Mouse (Mus musculus): ENCODE measurements around the gene Lgr4. TPM values are rescaled to one million over a fixed set of nuclear protein-coding genes. Genes with fewer than 3 reads are reported as not detected.

Gene Lgr4
- total and polyA plus RNA-seq, 3 experiments = 4.3 to 4.5 TPM; not detected in 1

GRCm38 (mm10) chr2:109923031-109923430 lies 5.6 kb downstream of the Lgr4 start:
- Histone ChIP-seq H3K4me1 (ENCODE audit: control insufficient read depth in 1 of 2, insufficient read depth in 2 of 2, low read length in 2 of 2) (peaks cover 12 to 20% of the 10 kb centered on the region in 2 experiments; a peak in 3 of 4 replicates), H3K27me3 (ENCODE audit: control insufficient read depth in 1 of 2, insufficient read depth in 2 of 2, low read length in 2 of 2) (no peaks in the 10 kb centered on the region), H3K9ac (ENCODE audit: control insufficient read depth, low read depth, low read length, poor library complexity, severe bottlenecking) (no peak overlapping the region), H3K79me2 (ENCODE audit: control insufficient read depth, insufficient read depth, low read length, poor library complexity) (peaks cover 1% of the 10 kb centered on the region), H3K27ac (ENCODE audit: control insufficient read depth, low read depth, low read length) (no peak overlapping the region), H3K9me3 (replicated peaks; ENCODE audit: insufficient read depth, low read length) (no peaks in the 10 kb centered on the region), H3K36me3 (ENCODE audit: control insufficient read depth in 1 of 2, insufficient read depth in 2 of 2, low read length in 2 of 2) (peaks cover 0 to 17% of the 10 kb centered on the region in 2 experiments; a peak in 2 of 4 replicates), H3K4me3 (ENCODE audit: control insufficient read depth in 1 of 2, insufficient read depth in 1 of 2, low read depth in 2 of 2, low read length in 2 of 2) (no peak overlapping the region)
- TF ChIP-seq SMC3 (IDR thresholded peaks at IDR 0.05; ENCODE audit: low read depth, low read length) (no peak), MAX (IDR thresholded peaks at IDR 0.05; ENCODE audit: low read length) (no peak), MYC (IDR thresholded peaks at IDR 0.05; ENCODE audit: low read depth, low read length) (no peak), POLR2A (IDR thresholded peaks at IDR 0.05; ENCODE audit: control insufficient read depth in 1 of 2, insufficient read depth in 1 of 2, low read depth in 1 of 2, low read length in 2 of 2, poor library complexity in 1 of 2) (no peak), JUND (IDR thresholded peaks at IDR 0.05; ENCODE audit: low read depth, low read length) (no peak), CHD1 (IDR thresholded peaks at IDR 0.05; ENCODE audit: low read depth, low read length) (no peak), ELF1 (IDR thresholded peaks at IDR 0.05; ENCODE audit: low read depth, low read length) (no peak), TBP (IDR thresholded peaks at IDR 0.05; ENCODE audit: low read depth, low read length) (no peak), SIN3A (IDR thresholded peaks at IDR 0.05; ENCODE audit: low read length) (no peak), MAZ (IDR thresholded peaks at IDR 0.05; ENCODE audit: low read depth, low read length) (no peak), ZMIZ1 (IDR thresholded peaks at IDR 0.05; ENCODE audit: low read depth, low read length) (no peak), TCF12 (IDR thresholded peaks at IDR 0.05; ENCODE audit: low read depth, low read length) (no peak), NELFE (IDR thresholded peaks at IDR 0.05; ENCODE audit: low read depth, low read length) (no peak)
- DNase-seq (ENCODE audit: low read depth, low spot score) = no peak

DNA sequence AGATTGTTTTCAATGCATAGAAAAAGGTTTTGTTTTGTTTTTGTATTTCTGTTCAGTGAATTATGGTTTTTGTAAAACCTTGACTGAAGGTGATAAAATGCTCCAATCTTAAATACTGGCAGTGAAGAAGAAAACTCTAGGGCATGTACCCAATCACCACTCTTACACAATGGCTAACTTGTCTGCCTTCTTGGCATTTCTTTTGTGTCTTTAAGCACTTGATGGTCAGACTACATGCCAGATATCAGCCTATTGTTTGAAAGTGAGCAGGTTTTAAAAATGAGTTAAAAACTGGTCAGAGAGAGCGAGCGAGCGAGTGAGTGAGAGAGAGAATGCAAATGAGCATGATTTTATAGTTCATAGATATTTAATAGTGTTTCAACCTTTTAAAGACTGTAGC lies 6.5 kb downstream of the Lgr4 start:
- TF ChIP-seq TAL1 (IDR thresholded peaks at IDR 0.05; ENCODE audit: low read length) = no peak
- TF ChIP-seq MYB (IDR thresholded peaks at IDR 0.05; ENCODE audit: low read depth, low read length) = no peak
- TF ChIP-seq USF1 (IDR thresholded peaks at IDR 0.05; ENCODE audit: low read depth, low read length) = no peak
- no peak for TF ChIP-seq KAT2A (conservative IDR thresholded peaks at IDR 0.05; ENCODE audit: low read depth, low read length)
- TF ChIP-seq E2F4 (IDR thresholded peaks at IDR 0.05; ENCODE audit: borderline replicate concordance, low read depth, low read length) = no peak
- TF ChIP-seq HCFC1 (IDR thresholded peaks at IDR 0.05; ENCODE audit: low read depth, low read length) = no peak
- TF ChIP-seq MXI1 (IDR thresholded peaks at IDR 0.05; ENCODE audit: low read depth, low read length) = no peak
- TF ChIP-seq ELF1 (IDR thresholded peaks at IDR 0.05; ENCODE audit: low read depth, low read length) = no peak
- TF ChIP-seq MYC (IDR thresholded peaks at IDR 0.05; ENCODE audit: low read depth, low read length) = no peak
- TF ChIP-seq CHD2 (IDR thresholded peaks at IDR 0.05; ENCODE audit: low read length) = no peak
- Histone ChIP-seq H3K4me3 (ENCODE audit: control insufficient read depth in 1 of 2, insufficient read depth in 1 of 2, low read depth in 2 of 2, low read length in 2 of 2) (no peak overlapping the region), H3K27me3 (ENCODE audit: control insufficient read depth in 1 of 2, insufficient read depth in 2 of 2, low read length in 2 of 2) (no peaks in the 10 kb centered on the region), H3K9me3 (replicated peaks; ENCODE audit: insufficient read depth, low read length) (no peaks in the 10 kb centered on the region), H3K4me1 (ENCODE audit: control insufficient read depth in 1 of 2, insufficient read depth in 2 of 2, low read length in 2 of 2) (peaks cover 8 to 16% of the 10 kb centered on the region in 2 experiments; a peak in 3 of 4 replicates), H3K9ac (ENCODE audit: control insufficient read depth, low read depth, low read length, poor library complexity, severe bottlenecking) (no peak overlapping the region), H3K27ac (ENCODE audit: control insufficient read depth, low read depth, low read length) (no peak overlapping the region), H3K36me3 (ENCODE audit: control insufficient read depth in 1 of 2, insufficient read depth in 2 of 2, low read length in 2 of 2) (peaks cover 0 to 18% of the 10 kb centered on the region in 2 experiments; a peak in 2 of 4 replicates), H3K79me2 (ENCODE audit: control insufficient read depth, insufficient read depth, low read length, poor library complexity) (no peaks in the 10 kb centered on the region; the same call in 1 of the 2 replicates)
- no peak for DNase-seq (ENCODE audit: low read depth, low spot score)

All from MEL (cell line).